Mouse (Mus musculus) naive thymus-derived CD4-positive, alpha-beta T cell, adult 2 months (primary cell): ENCODE results near the gene Lcmt2.

Experiments
- DNase-seq: peaks from one replicate; pipeline ENCODE4 v3.0.0-alpha.2; 2011; ENCODE audit warnings: low read depth

The Lcmt2 gene

GRCm38 (mm10) chr2:121115418-121115817 is 25.0 kb downstream of the Lcmt2 start:
- no peak for DNase-seq

GRCm38 (mm10) chr2:121109695-121110094 is 30.8 kb downstream of the Lcmt2 start, which contains the start of gene Tgm7:
Gene Tgm7 (minus strand): TSS chr2:121109795.
- no peak for DNase-seq

- DNase-seq, result no peak
Observed at GRCm38 (mm10) chr2:121105940-121106339, 34.5 kb downstream of the Lcmt2 start.

GRCm38 (mm10) chr2:121102051-121102450 is 38.4 kb downstream of the Lcmt2 start:
- DNase-seq, result peak; percentile 75

GRCm38 (mm10) chr2:121089751-121090150 is 50.7 kb downstream of the Lcmt2 start:
- DNase-seq, result no peak

- DNase-seq, result no peak
Observed at GRCm38 (mm10) chr2:121088507-121088906, 51.9 kb downstream of the Lcmt2 start.

- no peak for DNase-seq
Observed at GRCm38 (mm10) chr2:121085480-121086185, 54.8 kb downstream of the Lcmt2 start, which contains the start of gene Tgm5. Gene Tgm5 (minus strand): TSS chr2:121085841.

GRCm38 (mm10) chr2:121082626-121083025 is 57.8 kb downstream of the Lcmt2 start:
- no peak for DNase-seq
